Mouse (Mus musculus) kidney, postnatal 36 days (tissue): Measurements from ENCODE around the gene Polr2m.

ENCODE experiments used
- DNase-seq, 2 experiments: peaks; one replicate each; pipeline ENCODE4 v3.0.0; 2021 to 2022; ENCODE audit warnings: mixed read lengths in 2 of 2

The Polr2m gene

GRCm38 (mm10) chr9:71467434-71467833 lies 18.3 kb downstream of the Polr2m start:
- DNase-seq, result no peak

GRCm38 (mm10) chr9:71466111-71466510 lies 19.6 kb downstream of the Polr2m start:
- DNase-seq, result peak; percentile 32 to 63

- no peak for DNase-seq
Measured at GRCm38 (mm10) chr9:71463072-71463667, 22.6 kb downstream of the Polr2m start.

GRCm38 (mm10) chr9:71456738-71457137 lies 29.0 kb downstream of the Polr2m start:
- DNase-seq, result peak in 1 of 2 experiments; percentile 13

GRCm38 (mm10) chr9:71453917-71454316 lies 31.8 kb downstream of the Polr2m start:
- DNase-seq, result no peak

GRCm38 (mm10) chr9:71453352-71453751 lies 32.4 kb downstream of the Polr2m start:
- no peak for DNase-seq

GRCm38 (mm10) chr9:71450626-71451025 lies 35.1 kb downstream of the Polr2m start:
- DNase-seq, result no peak

GRCm38 (mm10) chr9:71447573-71447972 lies 38.2 kb downstream of the Polr2m start:
- DNase-seq, result peak; percentile 78 to 88

- no peak for DNase-seq
Measured at GRCm38 (mm10) chr9:71445308-71445707, 40.4 kb downstream of the Polr2m start.

GRCm38 (mm10) chr9:71438146-71438545 lies 47.6 kb downstream of the Polr2m start:
- no peak for DNase-seq
